ENCODE assay signal across 8 mouse cellular contexts in the genomic region with DNA sequence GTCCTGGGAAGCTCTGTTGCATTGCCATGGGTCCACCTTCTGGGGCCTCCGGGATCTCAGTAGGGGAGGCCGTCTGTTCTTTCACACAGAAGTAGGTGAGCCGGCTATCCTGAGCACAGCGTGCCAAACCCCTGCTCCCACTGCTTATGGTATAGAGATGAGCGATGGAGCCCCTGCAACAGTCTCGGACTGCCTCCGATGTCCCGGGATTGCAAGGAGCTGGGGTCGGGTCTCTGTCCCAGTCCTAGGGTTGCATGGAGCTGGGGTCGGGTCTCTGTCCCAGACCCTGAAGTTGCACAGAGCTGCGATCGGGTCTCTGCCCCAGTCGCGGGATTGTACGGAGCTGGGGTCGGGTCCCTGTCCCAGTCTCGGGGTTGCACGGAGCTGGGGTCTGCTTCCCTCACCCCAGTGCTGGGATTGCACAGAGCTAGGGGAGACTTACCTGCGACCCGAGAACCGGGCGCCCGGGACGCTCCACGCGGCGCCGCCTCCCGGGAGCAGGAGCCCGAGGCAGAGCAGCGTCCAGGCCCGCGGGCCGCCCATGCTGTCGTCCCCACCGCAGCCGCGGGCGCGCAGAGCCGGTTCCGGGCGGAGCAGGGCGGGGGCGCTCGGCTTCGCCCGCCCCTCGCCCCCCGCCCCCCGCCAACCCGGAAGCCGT. TPM values are rescaled to one million over a fixed set of nuclear protein-coding genes. Genes with fewer than 3 reads are reported as not detected.
DNase-seq lines count a peak whose midpoint lies in the region; ATAC-seq and TF ChIP-seq lines count a peak whose summit lies in the region.

A gene (minus strand): TSS at position 578 of the 658 bp plus-strand sequence.

- H3K27me3 ChIP-seq in liver, adult 2 months (ENCODE audit: control insufficient read depth, insufficient read depth, low read length): no peaks in the 10 kb centered on the region; the same call in 1 of the 2 replicates
- 0 out of 2 replicates have a peak, but pooled peaks cover 13% of the 10 kb centered on the region for H3K27me3 ChIP-seq in neural tube, embryonic 13.5 days

- peak; percentile 21 for ATAC-seq in neural tube, embryonic 13.5 days (ENCODE audit: low read depth)

- peak within 1 kb of the TSS; percentile 82 for H3K4me2 ChIP-seq in neural tube, embryonic 13.5 days

- TF ChIP-seq POLR2A in liver, adult 2 months (IDR thresholded peaks at IDR 0.05; ENCODE audit: extremely low read depth, insufficient read depth, low read length): no peak

- H3K9ac ChIP-seq in liver, adult 2 months (ENCODE audit: low read depth, low read length): no peak within 1 kb of the TSS; the same call in none of the 2 replicates
- H3K9ac ChIP-seq in neural tube, embryonic 13.5 days: peak within 1 kb of the TSS; percentile 70

- H3K36me3 ChIP-seq in liver, adult 2 months (ENCODE audit: control insufficient read depth, insufficient read depth, low read length): no peaks in the 10 kb centered on the region
- H3K36me3 ChIP-seq in neural tube, embryonic 13.5 days: no peaks in the 10 kb centered on the region

- H3K4me3 ChIP-seq in liver, adult 2 months (ENCODE audit: insufficient read depth, low read depth, low read length): peak within 1 kb of the TSS; percentile 46; the same call in 1 of the 2 replicates
- H3K4me3 ChIP-seq in neural tube, embryonic 13.5 days: peak within 1 kb of the TSS; percentile 54

- no peak within 1 kb of the TSS for H3K27ac ChIP-seq in liver, adult 2 months (replicated peaks; ENCODE audit: insufficient read depth, low read depth, low read length)
- no peak within 1 kb of the TSS for H3K27ac ChIP-seq in neural tube, embryonic 13.5 days (replicated peaks)

- peak; percentile 46 for DNase-seq in adrenal gland, postnatal 10 days
- no peak for DNase-seq in adrenal gland, adult 18-20 months (ENCODE audit: low spot score in 2 of 2)
- peak; percentile 35 for DNase-seq in right cerebral cortex, postnatal 14 days
- no peak for DNase-seq in right cerebral cortex, adult 2 months (ENCODE audit: low spot score in 2 of 2)
- DNase-seq in heart, postnatal 4 days: peak; percentile 37
- DNase-seq in liver, adult 2 months (ENCODE audit: extremely low read depth, low read depth, low spot score): no peak
- DNase-seq in cerebellum, adult 18-20 months: no peak

- H3K9me3 ChIP-seq in neural tube, embryonic 13.5 days: no peaks in the 10 kb centered on the region

- WGBS in liver, adult 2 months: 7% methylated on average over 51 of the region's 53 CpGs
- WGBS in neural tube, embryonic 13.5 days: 0% methylated on average over 46 of the region's 53 CpGs

- no peaks in the 10 kb centered on the region for H3K79me2 ChIP-seq in liver, adult 2 months (ENCODE audit: control insufficient read depth, insufficient read depth, low read length)

- no peaks in the 10 kb centered on the region; the same call in 1 of the 2 replicates for H3K4me1 ChIP-seq in liver, adult 2 months (ENCODE audit: control insufficient read depth, insufficient read depth, low read length)
- H3K4me1 ChIP-seq in neural tube, embryonic 13.5 days (replicated peaks): peaks cover 60% of the 10 kb centered on the region

- TF ChIP-seq CTCF in liver, adult 2 months (IDR thresholded peaks at IDR 0.05; ENCODE audit: low read depth, low read length): no peak

RNA-seq across cellular contexts. Expression of the gene that starts here (rescaled TPM):
- 1 to 10 TPM; 8.7 to 9.4 TPM for total RNA-seq in adrenal gland, postnatal 10 days (2021)
- 1 to 10 TPM; 2.2 to 3.4 TPM for total RNA-seq in adrenal gland, adult 18-20 months (2021)
- total RNA-seq in heart, postnatal 4 days (2021): 1 to 10 TPM; 4.4 to 4.7 TPM
- 0.20 and 0.28 TPM in 2 replicates for total RNA-seq in liver, adult 2 months (2014; rRNA removed)
- polyA plus RNA-seq in liver, adult 2 months (2012; rRNA removed): 0.65 and 0.77 TPM in 2 replicates
- 16.5 and 18.9 TPM in 2 replicates for polyA plus RNA-seq in neural tube, embryonic 13.5 days (2015; fragmentation: Nextera tagmentation; extraction: Ambion mirVana)

Comparison
In these comparisons a context has a peak if more than half of its experiments do, and no peak if none do; other contexts are left out.
1. DNase-seq: peak in adrenal gland, postnatal 10 days (single experiment), right cerebral cortex, postnatal 14 days (single experiment) and heart, postnatal 4 days (single experiment); none in adrenal gland, adult 18-20 months (0 of 2), right cerebral cortex, adult 2 months (0 of 2), liver, adult 2 months (single experiment) and cerebellum, adult 18-20 months (0 of 2).